Mouse (Mus musculus) liver, postnatal 0 days (tissue): ENCODE data around the gene Fam3c.

Source experiments
- CTCF ChIP-seq: sonication (generic); IDR thresholded peaks from 2 replicates; pipeline ENCODE4 v1.5.1; 2016; ENCODE audit warnings: antibody characterized with exemption, low read depth
- EP300 ChIP-seq: IDR thresholded peaks from 2 replicates; pipeline ENCODE4 v1.6.1; 2016; ENCODE audit warnings: antibody characterized with exemption, low read depth, mild to moderate bottlenecking

DNA sequence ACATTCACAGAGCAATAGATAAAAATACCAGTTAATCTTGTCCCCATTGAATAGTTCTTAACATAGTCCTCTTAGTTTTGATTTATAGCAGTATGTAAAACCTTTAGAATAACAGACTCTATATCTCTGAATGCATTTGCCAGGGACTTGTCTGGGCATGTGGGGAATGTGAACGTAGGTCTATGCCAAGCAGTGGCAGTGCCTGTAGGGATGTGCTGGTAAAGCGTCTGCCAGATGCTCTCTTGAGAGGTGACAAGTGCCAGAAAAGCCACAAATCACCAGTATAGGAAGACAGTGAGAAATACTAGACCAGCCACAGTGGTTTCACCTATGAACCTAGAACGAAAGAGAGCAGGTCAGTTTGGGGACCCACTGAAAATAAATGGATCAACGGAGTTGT is 93.5 kb downstream of the Fam3c start:
- no peak for TF ChIP-seq CTCF
- TF ChIP-seq EP300: no peak
